8 mouse cellular contexts compared by ENCODE assay signal in genomic region chr12:84193642-84194399, GRCm38 (mm10). TPM values are rescaled to one million over a fixed set of nuclear protein-coding genes. Genes with fewer than 3 reads are reported as not detected.
A peak's percentile ranks its signal among the peaks of the same experiment; 100 is the strongest.
DNase-seq lines count a peak whose midpoint lies in the region; ATAC-seq lines count a peak whose summit lies in the region.

No protein-coding gene starts in this region.

- H3K9ac ChIP-seq in hindbrain, embryonic 11.5 days (ENCODE audit: low read depth, low read length) = peak overlapping the region; percentile 82

- H3K4me2 ChIP-seq in hindbrain, embryonic 11.5 days (replicated peaks; ENCODE audit: low read depth, low read length) = peak overlapping the region; percentile 98

- H3K4me3 ChIP-seq in hindbrain, embryonic 11.5 days (ENCODE audit: low read depth, low read length) = peak overlapping the region; percentile 77

- 0% methylated on average over 48 of the region's 49 CpGs for WGBS in hindbrain, embryonic 11.5 days

- peak; percentile 83 for ATAC-seq in hindbrain, embryonic 11.5 days (ENCODE audit: low FRiP score)

- peak; percentile 98 for DNase-seq in NIH3T3 (ENCODE audit: low read depth)
- DNase-seq in cerebellum, postnatal 10 days = peak; percentile 88 to 91
- DNase-seq in frontal cortex, adult 2 months (ENCODE audit: extremely low spot score in 1 of 2, low spot score in 1 of 2) = peak; percentile 90 to 92
- peak; percentile 91 for DNase-seq in hindbrain, embryonic 11.5 days (ENCODE audit: low spot score)
- DNase-seq in layer of hippocampus, postnatal 14 days (ENCODE audit: low spot score in 2 of 2) = peak; percentile 86 to 92
- DNase-seq in lung, postnatal 10 days = peak; percentile 96
- peak; percentile 85 for DNase-seq in ovary, postnatal 14 days (ENCODE audit: low spot score)
- peak; percentile 86 to 88 for DNase-seq in thymus, postnatal 10 days (ENCODE audit: low spot score in 2 of 2)

- H3K27me3 ChIP-seq in hindbrain, embryonic 11.5 days (ENCODE audit: control insufficient read depth, insufficient read depth, low read length) = no peaks in the 10 kb centered on the region

- H3K36me3 ChIP-seq in hindbrain, embryonic 11.5 days (ENCODE audit: control insufficient read depth, insufficient read depth, low read length) = no peaks in the 10 kb centered on the region

- no peaks in the 10 kb centered on the region for H3K9me3 ChIP-seq in hindbrain, embryonic 11.5 days (ENCODE audit: control insufficient read depth, low read length)

- peaks cover 7% of the 10 kb centered on the region for H3K4me1 ChIP-seq in hindbrain, embryonic 11.5 days (replicated peaks; ENCODE audit: control insufficient read depth, insufficient read depth, low read length)

- H3K27ac ChIP-seq in hindbrain, embryonic 11.5 days (ENCODE audit: low read depth, low read length) = peak overlapping the region; percentile 92

RNA-seq across cellular contexts. Expression of gene Elmsan1, which starts 24.9 kb away (rescaled TPM):
- polyA plus RNA-seq in frontal cortex, adult 2 months (2012; rRNA removed) = 8.6 and 8.7 TPM in 2 replicates
- polyA plus RNA-seq in hindbrain, embryonic 11.5 days (2014; fragmentation: Nextera tagmentation; extraction: Ambion mirVana) = 4.2 and 6.1 TPM in 2 replicates
- total RNA-seq in layer of hippocampus, postnatal 14 days (2021) = 10 to 100 TPM; 17.0 to 18.1 TPM

RNA-seq across cellular contexts. Expression of gene Pnma1, which starts 45.5 kb away (rescaled TPM):
- polyA plus RNA-seq in frontal cortex, adult 2 months (2012; rRNA removed) = 4.4 and 5.3 TPM in 2 replicates
- polyA plus RNA-seq in hindbrain, embryonic 11.5 days (2014; fragmentation: Nextera tagmentation; extraction: Ambion mirVana) = 2.4 and 2.6 TPM in 2 replicates
- total RNA-seq in layer of hippocampus, postnatal 14 days (2021) = 1 to 10 TPM; 3.3 to 4.5 TPM

Comparison
In these comparisons a context has a peak if more than half of its experiments do, and no peak if none do; other contexts are left out.
1. Peak in every context shown above with its lines: DNase-seq, ATAC-seq, H3K4me3 ChIP-seq and H3K27ac ChIP-seq.